Mouse (Mus musculus) testis, postnatal 14 days (tissue): ENCODE data around the gene Zbtb7b.

Experiments
- DNase-seq: peaks from one replicate; pipeline ENCODE4 v3.0.0; 2021; ENCODE audit warnings: low spot score

The Zbtb7b gene

DNA sequence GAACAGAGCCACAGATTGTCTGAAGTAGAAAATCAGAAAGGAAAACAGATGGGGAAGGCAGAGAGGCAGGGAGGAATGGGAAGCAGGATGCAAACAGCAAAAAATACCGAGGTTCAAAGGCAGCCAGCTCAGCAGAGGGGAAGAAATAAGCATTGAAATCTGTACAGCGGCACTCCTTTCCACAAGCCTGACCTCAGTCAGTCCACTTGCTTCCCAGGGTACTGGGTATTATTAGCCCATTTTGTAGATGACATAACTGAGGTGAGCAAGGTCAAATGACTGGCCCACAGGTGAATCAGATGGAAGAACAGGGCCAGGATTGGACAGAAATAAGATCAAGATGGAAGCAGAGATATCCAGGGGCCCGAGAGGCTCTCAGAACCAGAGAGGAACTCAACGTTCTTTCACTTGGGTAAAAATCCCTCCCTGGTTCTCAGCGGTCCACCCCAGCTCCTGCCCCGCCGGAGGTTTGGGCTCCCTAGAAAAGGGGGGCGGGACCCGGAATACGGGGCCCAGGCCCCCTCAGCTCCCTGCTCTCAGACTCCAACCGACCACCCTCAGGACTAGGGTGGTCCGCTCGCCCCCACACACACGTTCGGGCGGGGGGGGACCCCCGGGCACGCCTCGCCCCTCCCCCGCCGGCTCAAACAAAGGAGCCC lies 57.4 kb downstream of the Zbtb7b start:
- DNase-seq, result no peak

DNA sequence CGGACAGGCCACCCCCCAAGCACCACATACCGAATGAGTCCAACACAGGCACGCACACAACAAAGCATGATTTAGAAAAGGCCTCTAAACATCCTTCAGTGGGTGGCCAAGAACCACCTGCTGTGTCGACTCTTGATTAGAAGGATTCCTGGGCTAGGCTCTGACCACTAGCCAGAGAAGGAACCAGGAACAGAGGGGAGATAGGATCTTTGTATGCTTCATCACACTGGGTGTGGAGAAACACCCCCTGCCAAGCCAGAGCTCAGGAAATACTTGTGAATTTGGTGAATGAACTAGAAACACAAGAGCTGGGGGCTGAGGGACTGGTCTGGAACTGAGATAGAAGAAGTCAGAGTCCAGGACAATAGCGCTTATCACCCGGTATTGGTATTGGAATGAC lies 58.0 kb downstream of the Zbtb7b start:
- no peak for DNase-seq

DNA sequence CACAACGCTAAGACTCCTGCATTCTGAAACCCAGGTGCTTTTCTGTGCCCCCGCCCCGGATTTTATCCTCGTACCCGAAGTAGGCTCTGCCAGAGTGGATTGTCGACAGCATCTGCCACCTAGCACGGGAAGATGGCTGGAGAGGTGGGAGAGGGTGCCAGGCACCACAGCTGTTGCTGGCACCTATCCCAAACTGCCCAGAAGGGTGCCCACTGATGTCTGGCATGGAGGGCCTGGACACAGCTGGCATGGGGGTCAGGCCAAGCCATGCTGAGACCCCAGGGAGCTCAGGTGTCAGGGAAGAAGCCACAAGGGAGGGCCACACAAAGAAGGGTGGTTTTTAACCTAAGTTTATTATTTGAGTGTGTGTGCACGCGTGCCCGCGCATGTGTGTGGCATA lies 61.5 kb downstream of the Zbtb7b start:
- DNase-seq, result no peak

DNA sequence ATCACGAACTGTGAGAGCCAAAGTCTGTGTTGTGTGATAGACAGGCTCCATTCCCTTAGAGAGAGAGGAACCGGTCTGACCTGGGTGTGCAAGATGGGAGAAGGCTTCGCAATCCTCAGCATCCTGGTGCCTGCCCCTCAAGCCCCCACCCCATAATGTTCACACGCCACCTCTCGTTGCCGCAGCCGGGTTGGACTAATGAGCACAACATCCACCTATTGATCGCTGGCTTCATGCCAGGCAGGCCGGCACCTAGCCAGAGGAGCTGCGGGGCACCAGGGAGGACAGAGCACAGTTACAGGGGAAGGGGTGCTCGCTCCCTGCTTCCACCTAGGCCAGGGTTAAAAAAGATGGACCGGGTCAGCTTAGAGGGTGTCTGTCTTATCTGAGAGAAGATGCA lies 62.1 kb downstream of the Zbtb7b start:
- DNase-seq, result no peak

DNA sequence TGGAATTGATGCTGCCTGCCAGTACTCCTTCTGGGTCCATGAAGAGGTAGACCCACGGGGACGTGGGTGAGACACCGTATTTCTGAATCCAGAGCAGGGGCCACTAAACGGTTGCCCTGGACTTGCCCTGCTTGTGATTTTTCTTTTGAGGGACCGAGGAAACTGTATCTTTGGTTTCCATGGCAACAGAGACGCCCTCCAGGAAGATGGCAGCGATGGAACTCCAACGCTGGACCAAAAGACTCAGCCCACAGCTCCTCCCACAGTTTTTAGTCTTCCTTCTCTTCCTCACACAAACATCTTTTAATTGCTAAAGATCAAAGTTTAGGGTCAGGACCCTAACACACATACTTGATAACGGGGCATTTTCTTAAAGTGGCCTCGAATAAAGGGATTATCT lies 62.6 kb downstream of the Zbtb7b start:
- DNase-seq, result no peak

DNA sequence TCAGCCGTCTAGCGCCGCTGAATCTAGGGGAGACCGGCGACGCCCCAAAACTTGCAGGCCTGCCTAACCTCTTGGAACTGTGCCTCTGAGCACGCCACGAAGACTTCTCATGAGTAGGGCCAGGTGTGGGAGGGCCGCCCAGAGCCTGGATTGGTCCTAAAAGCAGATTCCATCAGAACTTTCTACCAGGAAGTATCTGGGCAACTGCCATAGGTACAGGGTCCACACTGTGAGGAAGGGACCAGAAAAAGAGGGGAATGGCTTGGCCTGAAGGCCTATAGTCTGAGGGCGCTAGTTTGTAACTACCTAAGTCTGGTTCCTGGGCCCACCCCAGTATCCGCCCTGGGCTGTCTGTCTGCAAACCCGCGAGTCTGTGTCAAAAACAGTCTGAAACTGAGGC lies 63.0 kb downstream of the Zbtb7b start:
- no peak for DNase-seq

DNA sequence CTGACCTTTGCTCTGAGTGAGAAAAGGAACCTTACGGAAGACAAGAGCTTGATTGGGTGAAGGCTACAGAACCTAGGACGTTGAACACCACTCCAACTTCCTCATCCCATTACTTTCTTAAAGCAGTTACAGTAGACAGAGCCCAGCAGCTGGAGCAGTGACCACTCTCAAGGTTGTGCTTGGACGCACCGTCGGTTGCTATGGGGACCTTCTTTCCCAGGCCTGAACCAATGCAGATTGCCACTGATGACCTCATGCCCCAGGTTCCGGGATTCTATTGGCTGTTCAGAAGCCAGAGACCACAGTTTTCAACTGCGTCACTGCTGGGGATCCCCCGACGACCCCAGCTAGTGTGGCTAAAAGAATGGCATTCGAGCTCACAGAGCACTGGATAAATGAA lies 63.6 kb downstream of the Zbtb7b start:
- DNase-seq, result no peak

DNA sequence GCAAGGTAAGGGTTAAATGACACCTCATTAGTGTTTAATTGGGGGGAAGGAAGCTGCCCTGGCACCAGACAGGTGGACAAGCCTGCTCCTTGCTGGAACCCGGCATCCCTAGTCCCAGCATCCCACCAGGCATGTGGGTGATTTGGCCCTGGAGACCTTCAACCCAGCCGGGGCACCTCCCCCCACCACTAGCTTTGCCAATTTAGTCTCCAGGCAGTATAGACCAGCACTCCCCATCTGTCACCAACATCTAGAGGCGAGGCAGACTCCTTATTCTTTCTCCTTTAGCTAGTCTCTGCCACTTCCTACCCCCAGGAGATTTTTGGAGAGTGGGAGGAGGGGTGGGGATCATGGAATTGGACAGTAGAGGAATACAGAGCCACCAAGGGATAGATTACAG lies 64.2 kb downstream of the Zbtb7b start:
- no peak for DNase-seq

DNA sequence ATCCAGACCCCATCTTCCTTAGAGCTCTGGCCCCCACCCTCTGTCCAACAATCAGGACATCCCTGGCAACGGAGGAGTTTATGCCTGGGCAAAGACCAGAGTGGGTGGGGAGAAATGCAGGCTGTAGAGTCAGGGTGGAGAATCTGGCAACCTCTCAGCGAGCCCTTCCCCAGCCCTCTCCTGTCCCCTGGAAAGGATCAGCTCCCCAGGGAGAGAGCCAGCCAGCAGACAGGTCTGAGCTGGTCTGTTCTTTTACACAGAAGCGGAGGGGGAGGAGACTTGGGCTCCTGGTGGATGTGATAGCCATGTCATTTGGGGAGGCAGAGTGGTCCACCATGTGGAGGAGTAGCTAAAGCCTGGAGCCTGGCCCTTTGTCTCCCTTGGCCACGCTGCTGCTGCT lies 66.0 kb downstream of the Zbtb7b start:
- no peak for DNase-seq
